Mouse (Mus musculus): ENCODE data around the gene Mnd1.

Mnd1 gene

GRCm38 (mm10) chr3:84155558-84156006, at the start of gene Mnd1:
Gene Mnd1 (minus strand): TSS chr3:84155786.
- DNase-seq (ENCODE audit: extremely low read depth, low read depth) = peak; percentile 80

- no peak for DNase-seq (ENCODE audit: extremely low read depth, low read depth)
Observed at GRCm38 (mm10) chr3:84204640-84205039, 49.1 kb upstream of the Mnd1 start.

- DNase-seq (ENCODE audit: extremely low read depth, low read depth) = no peak
Observed at GRCm38 (mm10) chr3:84200559-84201420, 45.2 kb upstream of the Mnd1 start.

DNA sequence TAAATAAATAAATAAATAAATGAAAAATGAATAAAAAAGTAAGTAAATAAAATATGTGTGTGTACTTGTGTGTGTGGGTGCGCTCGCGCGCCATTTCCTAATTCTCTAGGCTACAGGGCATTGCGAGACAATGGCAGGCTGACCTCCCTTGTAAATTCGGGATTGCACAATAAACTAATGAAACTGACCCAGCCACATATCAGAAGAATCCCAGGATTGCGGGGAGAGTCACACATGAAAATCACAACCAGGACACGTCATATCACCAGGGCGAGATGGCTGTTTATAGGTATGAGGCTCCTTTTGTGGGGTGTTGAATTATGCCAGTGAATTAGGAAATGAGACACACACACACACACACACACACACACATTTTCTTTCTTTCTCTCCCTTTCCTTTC, 43.9 kb upstream of the Mnd1 start:
- no peak for DNase-seq (ENCODE audit: extremely low read depth, low read depth)

DNA sequence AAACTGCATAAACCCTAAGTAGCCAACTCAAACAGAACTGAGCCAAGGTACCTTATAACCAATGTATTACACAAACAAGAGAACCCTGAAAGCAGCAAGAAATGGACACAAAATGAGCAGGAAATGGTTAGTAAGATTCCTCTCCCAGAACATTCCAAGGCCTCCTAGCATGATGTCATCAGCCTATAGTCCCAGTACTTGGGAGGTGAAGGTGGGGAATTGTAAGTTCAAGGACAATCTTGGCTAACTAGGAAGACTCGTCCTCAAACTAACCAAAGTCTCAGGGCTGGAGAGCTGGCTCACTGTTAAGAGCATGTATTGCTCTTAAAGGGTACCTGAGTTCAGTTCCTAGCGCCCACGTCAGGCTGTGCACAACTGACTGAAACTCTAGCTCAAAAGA, 42.6 kb upstream of the Mnd1 start:
- DNase-seq (ENCODE audit: extremely low read depth, low read depth) = no peak

DNA sequence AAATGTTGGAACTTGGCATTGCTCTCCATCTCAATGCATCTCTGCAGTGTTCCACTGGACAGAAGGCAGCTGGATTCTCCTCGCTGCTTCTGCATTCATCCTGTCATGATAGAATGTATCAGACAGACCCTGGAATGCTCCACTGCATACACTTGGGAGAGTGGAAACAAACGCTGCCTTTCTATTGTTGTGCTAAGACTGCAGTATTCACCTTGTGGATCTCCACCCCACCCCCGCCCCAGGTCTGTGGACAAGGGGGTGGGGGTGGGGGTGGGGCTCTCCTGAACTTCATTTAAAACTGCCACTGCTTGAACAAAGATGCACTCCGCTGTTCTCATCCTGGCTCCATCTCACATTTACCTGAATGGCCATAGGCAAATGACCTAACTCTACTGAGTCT, 38.3 kb upstream of the Mnd1 start:
- DNase-seq (ENCODE audit: extremely low read depth, low read depth) = no peak

DNA sequence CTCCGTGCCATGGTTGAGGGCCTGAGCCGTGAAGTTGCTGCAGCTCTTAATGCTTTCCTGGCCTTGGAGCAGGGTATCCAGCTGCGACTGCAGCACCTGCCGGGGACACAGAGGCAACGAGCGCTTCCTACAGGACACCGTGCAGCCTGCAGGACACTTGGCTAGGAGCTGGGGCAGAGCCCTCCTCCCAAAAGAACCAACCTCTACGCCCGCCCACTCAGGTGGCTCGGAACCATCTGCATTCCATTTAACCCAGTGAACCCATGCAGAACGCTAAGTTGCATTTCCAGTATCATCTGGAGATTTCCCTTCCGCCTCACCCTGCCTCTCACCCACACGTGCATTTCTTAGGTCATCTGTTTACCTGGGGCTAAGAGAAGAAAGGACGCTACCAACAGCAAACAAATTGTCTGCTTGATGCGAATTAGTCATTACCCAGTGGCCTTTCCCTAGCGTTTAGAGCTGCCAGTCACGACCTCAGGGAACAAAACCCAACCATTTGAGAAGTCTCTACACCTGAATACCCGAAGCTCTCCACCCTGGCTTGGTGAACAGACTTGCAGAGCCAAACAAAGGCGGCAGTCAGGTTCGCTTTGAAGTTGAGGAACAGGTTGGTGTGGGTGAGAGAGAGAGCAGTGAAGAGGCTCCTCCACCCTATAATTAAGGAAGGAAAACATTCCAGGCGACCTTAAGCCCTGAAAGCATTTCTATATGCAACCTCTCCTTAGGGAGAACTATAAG, 35.7 kb upstream of the Mnd1 start:
- no peak for DNase-seq (ENCODE audit: extremely low read depth, low read depth)

DNA sequence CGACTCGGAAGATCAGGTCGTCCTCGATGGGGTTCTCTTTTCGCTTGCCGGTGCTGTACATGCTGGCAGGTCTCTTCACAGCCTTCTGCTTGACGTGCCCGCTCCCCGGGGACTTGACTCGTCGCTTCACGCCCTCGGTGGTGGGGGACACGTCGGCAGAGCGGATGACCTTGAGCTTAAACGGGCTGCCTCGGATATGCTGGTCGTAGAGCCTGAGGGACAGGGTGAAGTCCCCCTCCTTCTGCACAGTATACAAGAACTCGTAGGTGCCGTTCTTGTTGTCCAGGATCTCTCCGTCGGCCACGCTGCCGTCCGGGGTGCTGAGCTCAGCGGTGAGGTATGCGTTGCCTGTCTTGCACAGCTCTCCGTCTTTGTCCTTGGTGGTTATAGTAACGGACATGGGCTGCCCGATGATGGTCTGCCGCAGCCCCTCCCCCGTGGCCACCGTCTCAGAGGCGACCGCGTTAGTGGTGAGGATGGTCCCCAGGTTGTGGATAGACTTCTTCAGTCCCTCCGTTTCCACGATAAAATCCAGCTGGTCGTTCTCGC, 35.0 kb upstream of the Mnd1 start:
- DNase-seq (ENCODE audit: extremely low read depth, low read depth) = no peak

DNA sequence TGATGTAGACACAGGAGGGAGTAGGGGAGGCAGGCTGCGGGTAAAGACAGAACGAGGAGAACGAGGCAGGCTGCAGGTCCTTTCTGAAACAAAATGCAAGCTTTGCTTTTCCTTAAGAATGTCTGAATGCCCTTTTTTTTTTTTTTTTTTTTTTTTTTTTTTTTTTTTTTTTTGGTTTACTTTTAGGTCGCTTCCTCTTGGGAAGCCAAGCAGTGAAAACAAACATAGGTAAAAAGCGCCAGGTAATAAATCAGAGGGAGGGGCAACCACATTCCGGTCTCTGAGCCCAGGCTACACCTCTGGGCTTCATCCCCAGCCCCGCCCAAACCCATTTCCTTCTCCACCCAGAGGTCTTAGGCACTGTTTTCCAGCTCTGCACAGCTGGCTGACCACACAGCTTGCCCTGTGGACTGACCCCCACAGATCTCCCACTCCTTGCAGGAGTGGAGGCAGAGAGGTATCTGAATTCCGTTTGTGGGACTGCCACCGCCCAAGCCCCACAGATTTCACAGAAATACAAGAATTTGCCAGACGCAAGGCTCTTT, 34.1 kb upstream of the Mnd1 start:
- no peak for DNase-seq (ENCODE audit: extremely low read depth, low read depth)

DNA sequence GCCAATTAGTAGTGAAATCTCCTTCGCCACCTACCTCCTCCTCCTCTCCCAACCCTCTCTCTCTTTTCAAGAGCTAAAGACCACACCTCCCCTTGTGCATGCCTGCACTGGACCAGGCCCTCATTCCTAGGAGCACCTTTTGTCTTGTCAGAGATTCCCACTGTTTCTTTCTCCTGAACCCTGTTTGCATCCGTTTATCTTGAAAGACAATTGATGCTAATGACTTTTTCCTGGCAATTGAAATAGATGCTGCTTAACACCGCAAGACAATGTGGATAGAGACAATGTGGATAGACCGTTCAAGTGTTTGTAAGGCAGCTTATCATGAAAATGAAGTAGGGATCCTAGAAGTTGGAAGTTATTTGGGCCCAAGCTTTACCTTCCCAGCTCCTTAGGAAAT, 26.1 kb upstream of the Mnd1 start:
- DNase-seq (ENCODE audit: extremely low read depth, low read depth) = no peak

DNA sequence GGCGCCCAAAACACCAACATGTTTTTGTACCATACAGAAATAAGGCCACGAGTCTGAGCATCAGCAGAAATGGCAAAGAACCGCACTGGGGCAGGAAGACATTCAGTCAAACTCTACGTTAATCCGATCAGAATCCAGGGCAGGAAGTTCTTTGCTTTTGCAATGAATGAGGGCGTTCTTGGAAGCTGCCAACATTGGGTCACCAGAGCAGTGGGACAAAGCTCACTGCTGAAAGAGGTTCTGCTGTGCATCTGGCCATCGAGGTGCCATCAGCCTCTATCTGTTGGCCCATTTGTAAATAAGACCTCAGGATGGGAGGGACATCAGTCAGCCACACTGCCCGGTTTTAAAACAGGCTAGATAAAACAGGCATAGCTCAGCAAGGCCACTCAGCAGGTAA, 25.5 kb upstream of the Mnd1 start:
- DNase-seq (ENCODE audit: extremely low read depth, low read depth) = no peak

- no peak for DNase-seq (ENCODE audit: extremely low read depth, low read depth)
Observed at GRCm38 (mm10) chr3:84180304-84180703, 24.7 kb upstream of the Mnd1 start.

DNA sequence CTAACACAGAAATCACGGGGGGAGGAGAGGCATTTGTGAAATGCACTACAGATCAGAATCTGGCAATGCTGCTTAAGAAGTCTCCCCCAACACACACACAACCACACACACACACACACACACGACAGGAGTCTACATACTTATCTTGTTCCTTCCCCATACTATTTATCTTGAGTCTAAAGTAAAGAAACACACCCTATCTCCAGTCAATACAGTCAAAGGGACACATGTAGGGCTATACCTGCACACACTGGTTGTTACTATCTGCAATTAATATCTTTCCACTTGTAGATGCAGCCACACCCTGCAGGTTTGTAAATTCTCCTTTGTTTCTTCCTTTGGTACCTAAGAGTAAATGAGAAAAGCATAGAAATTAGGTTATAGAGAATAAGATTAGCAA, 22.2 kb upstream of the Mnd1 start:
- DNase-seq (ENCODE audit: extremely low read depth, low read depth) = no peak

DNA sequence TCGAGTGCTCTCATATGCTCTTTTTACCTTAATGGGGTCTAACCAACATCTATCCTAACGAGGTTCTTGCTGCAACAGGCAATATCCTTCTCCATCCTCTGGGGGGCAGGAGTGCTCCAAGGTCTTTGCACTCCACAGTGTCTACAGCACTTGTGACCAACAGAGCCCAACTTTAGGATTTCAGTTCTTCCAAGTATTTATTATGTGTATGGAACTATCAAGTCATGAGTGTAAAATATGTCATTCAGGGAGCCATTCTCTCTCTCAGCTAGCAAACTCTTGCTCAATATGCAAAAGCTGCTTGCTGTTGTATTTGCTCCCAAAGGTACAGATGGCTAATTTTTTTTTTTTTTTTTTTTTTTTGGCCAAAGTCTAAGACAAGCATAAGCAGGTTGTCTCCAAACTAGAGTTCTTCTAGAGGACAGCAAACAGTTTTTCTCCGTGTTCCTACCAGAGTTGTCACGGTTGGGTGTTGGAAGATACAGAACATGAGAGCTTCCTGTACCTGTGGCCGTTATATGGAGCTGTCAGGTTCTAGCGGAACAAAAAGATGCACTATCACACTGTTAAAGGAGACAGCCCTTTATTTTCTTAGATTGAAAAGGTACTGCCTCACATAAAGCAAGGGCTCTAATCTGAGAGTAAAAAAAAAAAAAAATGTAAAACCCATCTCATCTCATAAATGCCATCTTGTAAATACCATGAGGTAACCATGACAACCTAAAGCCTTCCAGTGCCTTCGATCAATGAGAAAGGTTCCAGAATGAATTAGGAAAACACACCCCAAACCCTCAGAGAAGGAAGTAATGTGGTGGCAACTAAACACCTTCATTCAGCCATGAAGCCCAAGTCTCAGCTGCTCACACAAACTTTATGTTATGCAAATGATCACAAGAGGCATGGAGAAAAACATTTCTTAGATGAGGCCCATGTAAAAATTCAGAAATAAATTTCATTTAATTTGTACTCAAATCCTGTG, 20.0 kb upstream of the Mnd1 start:
- peak; percentile 68 for DNase-seq (ENCODE audit: extremely low read depth, low read depth)

DNA sequence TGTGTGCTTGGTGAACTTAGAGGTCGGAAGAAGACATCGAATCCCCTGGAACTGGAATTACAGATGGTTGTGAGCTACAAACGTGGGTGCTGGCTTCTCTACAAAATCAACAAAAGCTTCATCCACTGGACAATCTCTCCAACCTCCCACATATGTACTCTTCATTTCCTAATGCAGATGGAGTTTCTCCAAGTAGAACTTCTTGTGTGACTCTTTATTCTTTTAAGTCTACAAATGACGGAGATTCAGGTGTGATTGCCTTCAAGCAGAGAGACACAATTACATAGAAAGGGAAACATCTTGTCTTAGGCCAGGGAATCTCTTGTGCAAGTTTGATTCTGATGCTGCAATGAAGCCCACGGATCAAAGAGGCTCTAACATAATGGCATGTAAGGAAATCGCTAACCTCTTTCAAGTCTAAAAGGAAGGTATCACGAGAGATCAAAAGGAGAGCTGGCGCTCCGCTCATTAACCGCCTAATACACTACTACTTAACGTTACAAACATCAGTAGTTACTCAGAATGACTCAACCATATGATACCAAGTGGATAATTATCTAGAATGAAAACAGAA, 18.1 kb upstream of the Mnd1 start, which contains the start of gene Gm6525:
TSS of gene Gm6525 (plus strand) at position 524 of the 574 bp plus-strand sequence.
- no peak for DNase-seq (ENCODE audit: extremely low read depth, low read depth)

- no peak for DNase-seq (ENCODE audit: extremely low read depth, low read depth)
Observed at GRCm38 (mm10) chr3:84172406-84172805, 16.8 kb upstream of the Mnd1 start.

GRCm38 (mm10) chr3:84169393-84170005, 13.9 kb upstream of the Mnd1 start:
- no peak for DNase-seq (ENCODE audit: extremely low read depth, low read depth)

- DNase-seq (ENCODE audit: extremely low read depth, low read depth) = no peak
Observed at GRCm38 (mm10) chr3:84168943-84169342, 13.4 kb upstream of the Mnd1 start.

DNA sequence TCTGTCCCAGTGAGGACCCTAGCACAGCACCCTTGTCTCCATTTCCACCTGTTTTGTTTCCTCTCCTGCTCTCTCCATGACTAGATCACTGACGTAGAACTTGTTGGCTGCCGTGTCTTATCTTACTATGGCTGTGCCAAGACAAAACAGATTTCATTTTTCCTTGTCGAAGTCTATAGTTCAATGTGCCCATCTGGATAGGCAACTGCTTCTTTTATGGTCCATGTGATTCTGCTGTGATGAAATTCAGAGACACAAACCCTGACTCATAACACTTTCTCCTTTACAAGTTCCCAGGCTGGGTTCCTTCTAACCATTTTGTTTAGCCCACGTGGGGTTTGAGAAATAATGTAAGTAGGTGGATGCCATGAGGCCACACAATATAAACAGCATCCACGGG, 10.5 kb upstream of the Mnd1 start:
- no peak for DNase-seq (ENCODE audit: extremely low read depth, low read depth)

DNA sequence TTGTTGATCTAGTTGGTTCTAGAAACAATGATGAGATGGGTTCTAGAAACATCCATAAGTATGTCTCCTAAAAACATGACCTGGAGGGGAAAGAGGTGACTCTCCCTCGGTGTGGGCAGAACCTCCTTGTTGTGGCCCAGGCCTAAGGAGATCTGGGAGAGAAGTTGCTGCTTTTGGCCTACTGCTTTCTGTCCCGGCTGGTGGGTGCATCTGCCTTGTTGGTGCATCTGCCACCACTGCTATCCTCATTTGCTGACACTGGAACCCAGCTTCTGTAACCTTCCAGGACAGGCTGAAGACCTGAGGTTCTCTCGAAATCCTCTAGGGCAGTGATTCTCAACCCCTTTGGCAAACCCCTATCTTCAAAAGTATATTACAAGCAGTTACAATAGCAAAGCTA, 9.8 kb upstream of the Mnd1 start:
- no peak for DNase-seq (ENCODE audit: extremely low read depth, low read depth)
